Mouse (Mus musculus) cerebellum, adult 2 months (tissue): ENCODE results near the gene Gm20547. TPM values are rescaled to one million over a fixed set of nuclear protein-coding genes. Genes with fewer than 3 reads are reported as not detected.

Experiments
- DNase-seq, 2 experiments: peaks; one replicate each; pipeline ENCODE4 v3.0.0; 2021
- H3K27ac ChIP-seq: fragments of 200-500 bp; 2 replicates; pipeline ENCODE4 v1.5.1; 2012; ENCODE audit warnings: low read length, control low read depth, inconsistent platforms; ENCODE audit not compliant: insufficient read depth
- H3K27me3 ChIP-seq: fragments of 200-500 bp; 2 replicates; pipeline ENCODE4 v1.6.1; 2012; ENCODE audit warnings: inconsistent platforms, mild to moderate bottlenecking, low read length, moderate library complexity; ENCODE audit not compliant: control insufficient read depth, insufficient read depth
- H3K4me1 ChIP-seq: fragments of 200-500 bp; 2 replicates; pipeline ENCODE4 v1.6.1; 2011; ENCODE audit warnings: low read length; ENCODE audit not compliant: control insufficient read depth, insufficient read depth
- H3K4me3 ChIP-seq: fragments of 200-500 bp; replicated peaks from 2 replicates; pipeline ENCODE3; 2011; ENCODE audit warnings: mild to moderate bottlenecking, low read depth, low read length, control low read depth; ENCODE audit not compliant: insufficient read depth
- CTCF ChIP-seq: fragments of 200-500 bp; IDR thresholded peaks from 2 replicates; pipeline ENCODE4 v1.5.1; 2011; ENCODE audit warnings: low read depth, mild to moderate bottlenecking, control low read depth, low read length, moderate library complexity, borderline replicate concordance; ENCODE audit not compliant: insufficient read depth
- POLR2A ChIP-seq: fragments of 200-500 bp; IDR thresholded peaks from 2 replicates; pipeline ENCODE4 v1.6.1; 2011; ENCODE audit warnings: low read length, control low read depth, borderline replicate concordance; ENCODE audit not compliant: insufficient read depth
- WGBS: fragments of 180-500 bp; shearing (Covaris S2); methylation state at CpG from one replicate; pipeline ENCODE4 v1.1.7; 2018; 5-methylcytosine and 5-hydroxymethylcytosine counted together
- polyA plus RNA-seq: library from polyadenylated mRNA; depleted of rRNA; stranded (reverse); fragments of >200 nt; gene quantifications from 2 replicates; pipeline ENCODE4 v1.2.3, GENCODE M21; 2012; rRNA removed

The Gm20547 gene
- 0.08 and 0.10 TPM in 2 replicates for polyA plus RNA-seq

- 11% methylated on average over 15 of the region's 15 CpGs for WGBS
Measured at GRCm38 (mm10) chr17:34881683-34882310, at the start of gene Gm20547. TSS of gene Gm20547 (minus strand) at chr17:34882042.

GRCm38 (mm10) chr17:34931061-34931734 is 49.4 kb upstream of the Gm20547 start, which contains the start of gene Neu1:
TSS of gene Neu1 (plus strand) at chr17:34931253.
- no peaks in the 10 kb centered on the region for H3K27me3 ChIP-seq
- DNase-seq: peak; percentile 99
- H3K4me1 ChIP-seq: no peaks in the 10 kb centered on the region; the same call in 1 of the 2 replicates
- WGBS: under 1% methylated on average over 38 of the region's 38 CpGs
- peak within 1 kb of the TSS; percentile 60 for H3K27ac ChIP-seq
- peak; percentile 63; the same call in 1 of the 2 replicates for TF ChIP-seq POLR2A
- TF ChIP-seq CTCF: peak; percentile 57
- peak within 1 kb of the TSS; percentile 84 for H3K4me3 ChIP-seq

More at GRCm38 (mm10) chr17:34881683-34882310, at the start of gene Gm20547:
- H3K4me3 ChIP-seq: no peak within 1 kb of the TSS
- no peak for TF ChIP-seq POLR2A
- no peak for TF ChIP-seq CTCF
- H3K27me3 ChIP-seq: no peaks in the 10 kb centered on the region
- DNase-seq: no peak
- no peaks in the 10 kb centered on the region for H3K4me1 ChIP-seq
- H3K27ac ChIP-seq: no peak within 1 kb of the TSS

- no peaks in the 10 kb centered on the region; the same call in 1 of the 2 replicates for H3K4me1 ChIP-seq
- TF ChIP-seq POLR2A (no peak), CTCF (no peak)
- H3K4me3 ChIP-seq: no peak overlapping the region
- 67% methylated on average over 4 of the region's 4 CpGs for WGBS
- no peak overlapping the region for H3K27ac ChIP-seq
- H3K27me3 ChIP-seq: no peaks in the 10 kb centered on the region
- DNase-seq: no peak
Measured at GRCm38 (mm10) chr17:34928841-34929240, 47.0 kb upstream of the Gm20547 start.

GRCm38 (mm10) chr17:34927306-34928019 is 45.6 kb upstream of the Gm20547 start:
- TF ChIP-seq CTCF: no peak
- no peak for TF ChIP-seq POLR2A
- DNase-seq: no peak
- WGBS: 77% methylated on average over 18 of the region's 18 CpGs
- no peak overlapping the region for H3K4me3 ChIP-seq
- H3K27me3 ChIP-seq: no peaks in the 10 kb centered on the region
- H3K27ac ChIP-seq: no peak overlapping the region
- no peaks in the 10 kb centered on the region; the same call in 1 of the 2 replicates for H3K4me1 ChIP-seq

GRCm38 (mm10) chr17:34924258-34924657 is 42.4 kb upstream of the Gm20547 start:
- TF ChIP-seq CTCF: no peak
- no peak for TF ChIP-seq POLR2A

GRCm38 (mm10) chr17:34922939-34923338 is 41.1 kb upstream of the Gm20547 start:
- no peak for TF ChIP-seq POLR2A
- TF ChIP-seq CTCF: no peak
- Histone ChIP-seq H3K4me3 (no peak overlapping the region), H3K4me1 (no peaks in the 10 kb centered on the region), H3K27ac (no peak overlapping the region), H3K27me3 (no peaks in the 10 kb centered on the region)
- no peak for DNase-seq
- WGBS: 47% methylated on average over 6 of the region's 6 CpGs

More at GRCm38 (mm10) chr17:34924258-34924657, 42.4 kb upstream of the Gm20547 start:
- Histone ChIP-seq H3K4me3 (no peak overlapping the region), H3K27ac (no peak overlapping the region), H3K4me1 (no peaks in the 10 kb centered on the region), H3K27me3 (no peaks in the 10 kb centered on the region)
- WGBS: 57% methylated on average over 5 of the region's 5 CpGs
- no peak for DNase-seq

GRCm38 (mm10) chr17:34917188-34917587 is 35.3 kb upstream of the Gm20547 start:
- no peak overlapping the region for H3K4me3 ChIP-seq
- WGBS: 67% methylated on average over 9 of the region's 9 CpGs
- TF ChIP-seq POLR2A (no peak), CTCF (no peak)
- DNase-seq: no peak
- no peaks in the 10 kb centered on the region for H3K4me1 ChIP-seq
- H3K27ac ChIP-seq: no peak overlapping the region
- no peaks in the 10 kb centered on the region for H3K27me3 ChIP-seq
